ENCODE assay signal across 6 mouse cellular contexts in genomic region chr10:120217099-120217498, GRCm38 (mm10). TPM values are rescaled to one million over a fixed set of nuclear protein-coding genes. Genes with fewer than 3 reads are reported as not detected.
DNase-seq lines count a peak whose midpoint lies in the region; ATAC-seq and TF ChIP-seq lines count a peak whose summit lies in the region.
"Not testable (repeated sequence)": the region's sequence is repeated elsewhere in the genome, so short reads cannot be mapped to it uniquely, and the experiment has no call there.

No protein-coding gene starts in this region.

- peak; percentile 32; the same call in 1 of the 2 replicates for ATAC-seq in megakaryocyte-erythroid progenitor cell, adult 5-6 weeks (replicated peaks; ENCODE audit: low FRiP score, low TSS enrichment, poor library complexity, severe bottlenecking)

- TF ChIP-seq RAD21 in MEL (IDR thresholded peaks at IDR 0.05; ENCODE audit: low read depth, low read length), result not testable (repeated sequence)

- not testable (repeated sequence) for H3K4me1 ChIP-seq in MEL (ENCODE audit: control insufficient read depth in 1 of 2, insufficient read depth in 2 of 2, low read length in 2 of 2)

- H3K36me3 ChIP-seq in MEL (ENCODE audit: control insufficient read depth in 1 of 2, insufficient read depth in 2 of 2, low read length in 2 of 2), result not testable (repeated sequence)

- H3K9me3 ChIP-seq in MEL (replicated peaks; ENCODE audit: insufficient read depth, low read length), result not testable (repeated sequence)

- not testable (repeated sequence) for H3K27me3 ChIP-seq in MEL (ENCODE audit: control insufficient read depth in 1 of 2, insufficient read depth in 2 of 2, low read length in 2 of 2)

- TF ChIP-seq POLR2A in MEL (IDR thresholded peaks at IDR 0.05; ENCODE audit: control insufficient read depth in 1 of 2, insufficient read depth in 1 of 2, low read depth in 1 of 2, low read length in 2 of 2, poor library complexity in 1 of 2), result not testable (repeated sequence)

- H3K4me3 ChIP-seq in MEL (ENCODE audit: control insufficient read depth in 1 of 2, insufficient read depth in 1 of 2, low read depth in 2 of 2, low read length in 2 of 2), result not testable (repeated sequence)

- not testable (repeated sequence) for H3K79me2 ChIP-seq in MEL (ENCODE audit: control insufficient read depth, insufficient read depth, low read length, poor library complexity)

- not testable (repeated sequence) for TF ChIP-seq CTCF in MEL (IDR thresholded peaks at IDR 0.05 in 2 of 3, conservative IDR thresholded peaks at IDR 0.05 in 1 of 3; ENCODE audit: control insufficient read depth in 1 of 3, insufficient read depth in 1 of 3, low read depth in 2 of 3, low read length in 3 of 3, poor library complexity in 1 of 3, severe bottlenecking in 1 of 3)

- TF ChIP-seq EP300 in MEL (IDR thresholded peaks at IDR 0.05; ENCODE audit: low read depth in 1 of 2, low read length in 2 of 2), result not testable (repeated sequence)

- DNase-seq in 416B (ENCODE audit: low read depth) (peak; percentile 39), ES-CJ7 (ENCODE audit: low read depth, low spot score) (peak; percentile 51), MEL (ENCODE audit: low read depth, low spot score) (peak; percentile 44), R1 (ENCODE audit: low read depth, low spot score) (peak; percentile 38)
- DNase-seq in heart, adult 11 months, result peak; percentile 55

- H3K9ac ChIP-seq in MEL (ENCODE audit: control insufficient read depth, low read depth, low read length, poor library complexity, severe bottlenecking), result not testable (repeated sequence)

- not testable (repeated sequence) for H3K27ac ChIP-seq in MEL (ENCODE audit: control insufficient read depth, low read depth, low read length)

RNA-seq across cellular contexts. Expression of gene Llph, which starts 9.8 kb away (rescaled TPM):
- total RNA-seq in MEL (2012; rRNA removed), result 86.0 and 97.5 TPM in 2 replicates
- 100 to 1,000 TPM in 1 of 2 experiments, not detected in 1; 243 TPM for polyA plus RNA-seq in MEL (2012; ENCODE audit: insufficient read depth in 1 of 2, insufficient read length in 2 of 2, low read depth in 1 of 2, low replicate concordance in 2 of 2, missing spikeins in 1 of 2)
- 85.9 and 124 TPM in 2 replicates for total RNA-seq in megakaryocyte-erythroid progenitor cell, adult 5-6 weeks (2014; fragmentation: Nextera tagmentation)
- total RNA-seq in megakaryocyte-erythroid progenitor cell, adult 5-6 weeks (2017), result 101 and 109 TPM in 2 replicates

RNA-seq across cellular contexts. Expression of gene Irak3, which starts 15.2 kb away (rescaled TPM):
- not detected in 2 replicates for total RNA-seq in MEL (2012; rRNA removed)
- under 1 TPM in 1 of 2 experiments, not detected in 1; 0.47 TPM for polyA plus RNA-seq in MEL (2012; ENCODE audit: insufficient read depth in 1 of 2, insufficient read length in 2 of 2, low read depth in 1 of 2, low replicate concordance in 2 of 2, missing spikeins in 1 of 2)
- 8.1 and 8.8 TPM in 2 replicates for total RNA-seq in megakaryocyte-erythroid progenitor cell, adult 5-6 weeks (2014; fragmentation: Nextera tagmentation)
- 5.9 and 8.6 TPM in 2 replicates for total RNA-seq in megakaryocyte-erythroid progenitor cell, adult 5-6 weeks (2017)

RNA-seq across cellular contexts. Expression of gene Tmbim4, which starts 15.7 kb away (rescaled TPM):
- total RNA-seq in MEL (2012; rRNA removed), result 47.3 and 52.5 TPM in 2 replicates
- 10 to 100 TPM in 1 of 2 experiments, not detected in 1; 80.3 TPM for polyA plus RNA-seq in MEL (2012; ENCODE audit: insufficient read depth in 1 of 2, insufficient read length in 2 of 2, low read depth in 1 of 2, low replicate concordance in 2 of 2, missing spikeins in 1 of 2)
- 59.3 and 76.3 TPM in 2 replicates for total RNA-seq in megakaryocyte-erythroid progenitor cell, adult 5-6 weeks (2014; fragmentation: Nextera tagmentation)
- 74.4 and 83.8 TPM in 2 replicates for total RNA-seq in megakaryocyte-erythroid progenitor cell, adult 5-6 weeks (2017)
